Mouse (Mus musculus) Patski (cell line): Measurements from ENCODE around the gene Plrg1. TPM values are rescaled to one million over a fixed set of nuclear protein-coding genes. Genes with fewer than 3 reads are reported as not detected.

Experiments used
- ATAC-seq: fragments of 100-300 bp; one replicate; pipeline ENCODE4 v1.8.0; 2021
- CTCF ChIA-PET: fragments of 350-600 bp; sonication (Branson Sonifier 250); formaldehyde crosslinking; loops from one replicate; lab custom pipeline; 2022; ENCODE audit warnings: inconsistent platforms; lab: Charles Lee
- POLR2A ChIA-PET: fragments of 350-600 bp; sonication (Branson Sonifier 250); formaldehyde crosslinking; loops from one replicate; lab custom pipeline; 2022; ENCODE audit warnings: antibody characterized with exemption, inconsistent platforms; lab: Charles Lee
- DNase-seq: peaks from one replicate; pipeline ENCODE4 v3.0.0-alpha.2; 2011; ENCODE audit warnings: low read depth, low spot score
- H3K27me3 ChIP-seq: fragments of 371-371 bp; one replicate; pipeline ENCODE4 v1.5.1; 2021
- CTCF ChIP-seq: fragments of 100-300 bp; IDR thresholded peaks from one replicate; pipeline ENCODE4 v1.5.1; 2021
- in situ Hi-C: fragments of 300-500 bp; cut with MboI; formaldehyde crosslinking; loops from 3 replicates; pipeline ENCODE4 v1.11.1; 2018; ENCODE audit warnings: low pct_unique_long_range_greater_than_20kb, mixed read lengths
- polyA plus RNA-seq: library from polyadenylated mRNA; unstranded; gene quantifications from one replicate; pipeline ENCODE4 v1.2.3, GENCODE M21; 2021

Gene Plrg1
- polyA plus RNA-seq, 1 experiment from 2014 or later = 85.3 TPM

DNA sequence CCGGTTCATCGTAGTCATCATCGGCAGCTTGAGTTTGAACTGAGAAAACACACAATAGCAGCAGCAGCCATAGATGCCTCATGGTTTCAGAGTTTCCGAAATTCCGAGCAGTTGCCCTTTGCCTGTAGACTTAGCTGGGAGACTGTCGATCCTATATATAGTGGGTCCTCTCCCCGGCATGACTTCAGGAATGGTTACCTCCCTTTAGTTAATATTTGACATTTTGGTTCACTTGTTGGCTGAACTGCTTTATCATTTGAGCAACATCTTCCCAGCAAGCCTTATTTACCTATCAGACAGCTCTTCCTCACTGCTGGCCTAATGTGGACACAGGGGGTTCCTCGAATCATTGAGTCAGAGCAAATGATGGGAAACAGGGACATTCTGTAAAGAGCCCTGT, 5.6 kb upstream of the Plrg1 start, which contains the start of gene Fgb:
TSS of gene Fgb (minus strand) at position 184 of the 400 bp plus-strand sequence.
- ATAC-seq (no peak), DNase-seq (no peak)
- CTCF ChIA-PET = no interaction called here
- POLR2A ChIA-PET = no interaction called here
- peaks cover 63% of the 10 kb centered on the region for H3K27me3 ChIP-seq
- in situ Hi-C loops = loop anchor here (5.0 to 25.0 kb wide), 2 partner anchors 47 to 687 kb away; partner anchors contain the start of gene Map9
- no peak for TF ChIP-seq CTCF

DNA sequence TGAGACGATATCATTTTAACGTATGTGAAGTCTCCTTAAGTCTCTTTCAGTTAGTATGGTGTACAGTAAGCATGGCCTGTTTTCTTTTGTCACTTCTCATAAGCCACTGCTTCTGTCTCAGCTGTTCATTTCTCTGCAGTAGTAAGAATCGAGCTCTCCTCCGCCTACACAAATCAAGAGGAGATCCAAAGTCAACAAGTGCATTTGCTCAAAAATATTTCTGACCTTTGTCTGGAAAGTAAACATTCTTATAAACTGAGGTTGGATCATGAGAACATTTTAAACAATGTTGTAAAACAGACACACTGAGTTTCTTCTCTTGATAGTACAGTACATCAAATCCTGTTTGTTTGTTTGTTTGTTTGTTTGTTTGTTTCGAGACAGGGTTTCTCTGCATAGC, 4.7 kb upstream of the Plrg1 start:
- ATAC-seq = no peak
- DNase-seq = no peak
- TF ChIP-seq CTCF = no peak
- POLR2A ChIA-PET = no interaction called here
- CTCF ChIA-PET = interaction anchor here (2.1 kb wide), 1 partner anchor 51 kb away, joined by 14 read pairs; no protein-coding TSS in a partner anchor
- in situ Hi-C loops = loop anchor here (5.0 to 25.0 kb wide), 2 partner anchors 48 to 688 kb away; partner anchors contain the start of gene Map9
- H3K27me3 ChIP-seq = peaks cover 54% of the 10 kb centered on the region

GRCm38 (mm10) chr3:83052102-83052501, 3.2 kb upstream of the Plrg1 start:
- CTCF ChIA-PET = interaction anchor here (1.1 to 3.5 kb wide), 5 partner anchors 51 to 58 kb away, joined by 4 to 41 read pairs (median 5); no protein-coding TSS in a partner anchor
- in situ Hi-C loops = loop anchor here (5.0 to 25.0 kb wide), 2 partner anchors 50 to 690 kb away; partner anchors contain the start of gene Map9
- no peak for TF ChIP-seq CTCF
- POLR2A ChIA-PET = no interaction called here
- DNase-seq (no peak), ATAC-seq (no peak)
- peaks cover 46% of the 10 kb centered on the region for H3K27me3 ChIP-seq

DNA sequence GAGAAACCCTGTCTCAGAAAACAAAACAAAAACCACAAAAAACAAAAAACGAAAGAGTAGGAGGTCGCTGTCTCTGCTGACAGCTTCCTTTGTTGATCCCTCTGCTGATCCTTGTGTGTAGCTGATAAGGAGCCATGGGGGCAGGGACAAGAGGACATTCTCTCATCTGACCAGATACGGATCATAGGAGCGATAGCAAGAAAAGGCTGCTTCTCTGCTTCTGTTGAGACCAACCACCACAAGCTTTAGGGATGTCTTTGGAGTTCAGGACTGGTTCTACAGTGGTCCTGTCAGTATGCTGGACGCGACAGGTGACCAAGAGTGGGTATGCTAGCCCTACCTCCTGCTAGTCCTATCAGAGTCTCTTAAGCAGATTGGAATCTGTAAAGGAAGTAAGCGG, 2.2 kb upstream of the Plrg1 start:
- ChIA-PET POLR2A (interaction anchor here (0.6 to 1.2 kb wide), 2 partner anchors 53 to 715 kb away, joined by 3 to 4 read pairs; no protein-coding TSS in a partner anchor), CTCF (interaction anchor here (0.6 to 3.5 kb wide), 19 partner anchors 9 to 676 kb away, joined by 3 to 41 read pairs (median 6); partner anchors contain the start of genes Fga and Fgg)
- ATAC-seq (no peak), DNase-seq (no peak)
- peaks cover 35% of the 10 kb centered on the region for H3K27me3 ChIP-seq
- in situ Hi-C loops = loop anchor here (5.0 to 25.0 kb wide), 2 partner anchors 51 to 691 kb away; partner anchors contain the start of gene Map9
- TF ChIP-seq CTCF = no peak

DNA sequence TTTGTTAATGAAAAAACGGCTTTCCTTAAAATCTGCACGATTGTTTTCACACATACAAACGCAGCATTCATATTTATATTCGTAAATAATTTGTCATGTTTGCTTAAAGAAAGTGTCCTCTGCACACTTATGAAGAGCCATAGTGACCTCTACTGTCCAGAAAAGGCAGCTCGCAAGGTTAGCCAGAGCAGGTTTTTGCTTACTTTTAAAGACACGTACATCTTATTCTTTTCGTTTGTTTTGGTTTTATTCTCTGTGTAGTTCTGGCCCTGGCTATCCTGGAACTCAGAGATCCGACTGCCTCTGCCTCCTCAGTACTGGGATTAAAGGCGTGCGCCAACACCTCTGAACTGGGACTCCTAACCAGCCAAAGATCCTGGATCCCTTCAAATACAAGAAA, 1.6 kb upstream of the Plrg1 start:
- H3K27me3 ChIP-seq = peaks cover 29% of the 10 kb centered on the region

DNA sequence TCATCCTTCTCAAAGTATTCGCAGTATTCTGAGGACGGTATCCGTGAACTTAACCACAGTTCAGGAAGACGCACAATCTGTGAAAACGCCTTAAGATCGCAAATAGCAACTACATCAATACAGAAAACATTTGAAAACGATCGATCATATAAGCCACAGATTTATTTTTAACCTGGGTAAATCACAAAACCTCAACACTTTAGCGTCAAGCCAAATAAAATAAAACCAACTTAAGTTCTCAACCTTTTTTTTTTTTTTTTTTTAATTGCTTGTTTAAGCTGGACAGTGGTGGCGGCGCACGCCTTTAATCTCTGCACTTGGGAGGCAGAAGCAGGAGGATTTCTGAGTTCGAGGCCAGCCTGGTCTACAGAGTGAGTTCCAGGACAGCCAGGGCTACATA, 563 bp upstream of the Plrg1 start:
- no peak for TF ChIP-seq CTCF
- peaks cover 21% of the 10 kb centered on the region for H3K27me3 ChIP-seq
- CTCF ChIA-PET = interaction anchor here (0.8 to 3.5 kb wide), 19 partner anchors 11 to 66 kb away, joined by 3 to 41 read pairs (median 5); partner anchors contain the start of genes Fga and Fgg
- POLR2A ChIA-PET = interaction anchor here (0.8 kb wide), 1 partner anchor 912 kb away, joined by 8 read pairs; no protein-coding TSS in a partner anchor
- ATAC-seq = no peak
- DNase-seq = no peak
- in situ Hi-C loops = loop anchor here (5.0 to 25.0 kb wide), 2 partner anchors 52 to 692 kb away; partner anchors contain the start of gene Map9

More for the DNA sequence above, 1.6 kb upstream of the Plrg1 start:
- DNase-seq (no peak), ATAC-seq (no peak)
- POLR2A ChIA-PET = interaction anchor here (0.6 to 1.2 kb wide), 3 partner anchors 54 to 714 kb away, joined by 3 to 4 read pairs (median 3); no protein-coding TSS in a partner anchor
- in situ Hi-C loops = loop anchor here (5.0 to 25.0 kb wide), 2 partner anchors 51 to 691 kb away; partner anchors contain the start of gene Map9
- CTCF ChIA-PET = interaction anchor here (0.5 to 3.5 kb wide), 23 partner anchors 10 to 675 kb away, joined by 3 to 41 read pairs (median 5); partner anchors contain the start of genes Fga and Fgg
- TF ChIP-seq CTCF = peak; percentile 84

GRCm38 (mm10) chr3:83057046-83057445, 1.7 kb downstream of the Plrg1 start:
- ATAC-seq = no peak
- H3K27me3 ChIP-seq = no peaks in the 10 kb centered on the region
- TF ChIP-seq CTCF = no peak
- in situ Hi-C loops = loop anchor here (25.0 kb wide), 1 partner anchor 695 kb away; the partner anchor contains the start of gene Map9
- no peak for DNase-seq
- ChIA-PET CTCF (interaction anchor here (1.3 to 2.3 kb wide), 3 partner anchors 11 to 58 kb away, joined by 4 to 7 read pairs (median 4); no protein-coding TSS in a partner anchor), POLR2A (no interaction called here)

- in situ Hi-C loops = loop anchor here (25.0 kb wide), 1 partner anchor 706 kb away; the partner anchor contains the start of gene Map9
- POLR2A ChIA-PET = no interaction called here
- no peak for ATAC-seq
Observed at GRCm38 (mm10) chr3:83067920-83068319, 12.6 kb downstream of the Plrg1 start.

GRCm38 (mm10) chr3:83068869-83069268, 13.5 kb downstream of the Plrg1 start:
- ChIA-PET POLR2A (no interaction called here), CTCF (interaction anchor here (1.6 kb wide), 1 partner anchor 12 kb away, joined by 4 read pairs; no protein-coding TSS in a partner anchor)
- ATAC-seq (no peak), DNase-seq (no peak)
- no peaks in the 10 kb centered on the region for H3K27me3 ChIP-seq
- in situ Hi-C loops = loop anchor here (25.0 kb wide), 1 partner anchor 707 kb away; the partner anchor contains the start of gene Map9
- no peak for TF ChIP-seq CTCF

More at GRCm38 (mm10) chr3:83067920-83068319, 12.6 kb downstream of the Plrg1 start:
- no peak for TF ChIP-seq CTCF
- CTCF ChIA-PET = interaction anchor here (0.9 to 2.6 kb wide), 4 partner anchors 9 to 14 kb away, joined by 3 to 10 read pairs (median 6); no protein-coding TSS in a partner anchor
- DNase-seq = no peak
- no peaks in the 10 kb centered on the region for H3K27me3 ChIP-seq

DNA sequence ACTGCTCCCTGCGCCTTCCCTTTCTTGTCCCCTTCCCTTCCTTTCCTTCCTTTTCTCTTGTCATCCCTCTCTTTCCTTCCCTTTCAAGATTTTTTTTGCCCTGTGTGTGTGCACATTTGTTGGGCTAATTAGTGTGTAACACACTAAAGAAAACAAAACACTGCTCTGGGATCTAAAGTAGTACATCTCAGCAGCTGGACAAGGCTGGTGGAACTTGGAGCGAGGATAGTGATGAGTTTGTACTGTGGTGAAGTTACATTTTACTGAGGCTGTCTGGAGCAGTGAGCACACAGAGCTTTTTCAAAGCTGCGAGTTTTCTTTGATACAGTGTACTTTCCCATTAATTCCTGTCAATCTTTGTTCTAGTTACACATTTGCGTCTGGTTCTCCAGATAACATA, 14.9 kb downstream of the Plrg1 start:
- in situ Hi-C loops = loop anchor here (25.0 kb wide), 1 partner anchor 708 kb away; the partner anchor contains the start of gene Map9
- POLR2A ChIA-PET = no interaction called here
- CTCF ChIA-PET = no interaction called here
- no peak for ATAC-seq
- no peak for TF ChIP-seq CTCF
- no peaks in the 10 kb centered on the region for H3K27me3 ChIP-seq
- no peak for DNase-seq
